Comparison of ENCODE assay signal across 16 mouse cellular contexts in the genomic region with DNA sequence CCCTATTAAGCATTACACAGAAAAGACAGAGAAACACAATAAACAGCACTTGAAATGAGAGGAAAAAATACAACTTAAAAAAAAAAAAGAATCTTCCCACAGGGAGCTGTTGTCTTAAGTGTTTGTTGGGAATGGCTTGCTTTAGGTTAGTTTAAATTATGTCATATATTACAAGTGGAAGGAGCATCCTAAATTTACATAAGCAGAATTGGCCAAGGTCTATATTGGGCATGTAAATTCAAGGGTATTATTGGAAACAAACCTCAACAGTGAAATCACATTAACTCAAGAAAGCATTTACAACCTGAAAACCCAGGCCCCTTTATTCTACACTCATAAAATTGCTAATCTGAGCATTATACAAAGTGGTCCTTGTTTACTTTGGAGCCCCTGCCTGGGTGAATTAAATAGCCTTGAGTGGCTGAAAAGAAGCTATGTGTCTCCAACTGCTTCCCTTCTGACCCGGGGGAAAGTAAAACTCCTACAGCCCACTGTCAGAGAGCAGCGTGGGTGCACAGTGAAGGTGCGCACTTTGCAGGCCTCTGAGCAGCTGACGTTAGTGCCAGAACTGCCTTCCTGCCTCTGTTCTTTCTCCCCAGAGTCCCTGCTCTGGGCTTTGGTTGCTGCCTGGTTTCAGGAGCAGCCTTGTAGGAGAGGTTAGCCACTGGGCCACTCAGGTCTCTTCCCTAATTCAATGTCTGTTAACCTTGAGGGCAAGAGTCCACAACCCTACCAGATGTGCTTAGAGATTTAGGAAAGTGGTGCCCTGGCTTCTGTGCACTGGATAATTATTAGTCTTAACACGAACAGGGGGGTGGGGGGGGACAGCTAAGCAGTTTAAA. TPM values are rescaled to one million over a fixed set of nuclear protein-coding genes. Genes with fewer than 3 reads are reported as not detected.
DNase-seq lines count a peak whose midpoint lies in the region; ATAC-seq lines count a peak whose summit lies in the region.
"Had no signal": no experiment of that assay in that cellular context is flagged by ENCODE, and none has a peak within 500 bp of the region (broad histone marks: within the 10 kb centered on the region; RNA-seq: fewer than 3 reads in every experiment).

No protein-coding gene starts in this region.

- no peak for DNase-seq in frontal cortex, postnatal 25 days (ENCODE audit: low spot score in 2 of 2)
- DNase-seq in layer of hippocampus, adult 8-10 months (ENCODE audit: low spot score in 2 of 2): no peak
- no peak for DNase-seq in layer of hippocampus, postnatal 14 days (ENCODE audit: low spot score in 2 of 2)
- DNase-seq: adrenal gland, adult 8-10 months; cerebellum, adult 2 months; heart, postnatal 4 days; liver, embryonic 13.5 days had no signal

- WGBS in neural tube, embryonic 12.5 days: 31% methylated on average over 5 of the region's 5 CpGs
- 23% methylated on average over 5 of the region's 5 CpGs for whole genome bisulfite sequencing in neural tube, embryonic 15.5 days
- WGBS in kidney, embryonic 15.5 days: 32% methylated on average over 5 of the region's 5 CpGs
- WGBS in neural tube, embryonic 13.5 days: 16% methylated on average over 5 of the region's 5 CpGs

- H3K27me3 ChIP-seq in neural tube, embryonic 12.5 days (replicated peaks): no peaks in the 10 kb centered on the region
- H3K27me3 ChIP-seq in neural tube, embryonic 15.5 days (replicated peaks): no peaks in the 10 kb centered on the region
- H3K27me3 ChIP-seq in kidney, embryonic 15.5 days: no peaks in the 10 kb centered on the region
- peaks cover 8% of the 10 kb centered on the region for H3K27me3 ChIP-seq in neural tube, embryonic 13.5 days
- H3K27me3 ChIP-seq: liver, embryonic 13.5 days; lung, embryonic 15.5 days had no signal

- ATAC-seq in frontal cortex, adult (ENCODE audit: low TSS enrichment): 0 out of 2 replicates have a peak, but pooled peaks have one; percentile 6
- ATAC-seq in neural tube, embryonic 12.5 days (ENCODE audit: low FRiP score, low read depth): peak; percentile 58; the same call in 1 of the 2 replicates
- ATAC-seq in neural tube, embryonic 15.5 days (ENCODE audit: low FRiP score): no peak
- ATAC-seq in kidney, embryonic 15.5 days (replicated peaks; ENCODE audit: low FRiP score): 0 out of 2 replicates have a peak, but pooled peaks have one; percentile 40
- peak; percentile 40; the same call in 1 of the 2 replicates for ATAC-seq in neural tube, embryonic 13.5 days (ENCODE audit: low read depth)
- ATAC-seq: hindbrain, embryonic 16.5 days; intestine, postnatal 0 days had no signal

- 0 out of 2 replicates have a peak overlapping the region, but pooled peaks have one; percentile 10 for H3K4me2 ChIP-seq in neural tube, embryonic 12.5 days (replicated peaks)
- no peak overlapping the region for H3K4me2 ChIP-seq in neural tube, embryonic 15.5 days
- H3K4me2 ChIP-seq in kidney, embryonic 15.5 days: no peak overlapping the region
- H3K4me2 ChIP-seq in neural tube, embryonic 13.5 days: no peak overlapping the region
- H3K4me2 ChIP-seq: liver, embryonic 13.5 days; lung, embryonic 15.5 days had no signal

- no peak overlapping the region for H3K9ac ChIP-seq in neural tube, embryonic 12.5 days
- no peak overlapping the region for H3K9ac ChIP-seq in neural tube, embryonic 15.5 days (replicated peaks)
- H3K9ac ChIP-seq in kidney, embryonic 15.5 days: no peak overlapping the region
- no peak overlapping the region for H3K9ac ChIP-seq in neural tube, embryonic 13.5 days
- H3K9ac ChIP-seq: liver, embryonic 13.5 days; lung, embryonic 15.5 days had no signal

- peaks cover 13% of the 10 kb centered on the region for H3K4me1 ChIP-seq in neural tube, embryonic 12.5 days
- H3K4me1 ChIP-seq in neural tube, embryonic 15.5 days: peaks cover 10% of the 10 kb centered on the region
- H3K4me1 ChIP-seq in kidney, embryonic 15.5 days: peaks cover 10% of the 10 kb centered on the region
- H3K4me1 ChIP-seq in neural tube, embryonic 13.5 days (replicated peaks): peaks cover 25% of the 10 kb centered on the region
- H3K4me1 ChIP-seq: lung, embryonic 15.5 days had no signal

- no peak overlapping the region for H3K27ac ChIP-seq in neural tube, embryonic 12.5 days
- no peak overlapping the region for H3K27ac ChIP-seq in neural tube, embryonic 15.5 days (replicated peaks)
- H3K27ac ChIP-seq in kidney, embryonic 15.5 days: no peak overlapping the region
- H3K27ac ChIP-seq in neural tube, embryonic 13.5 days (replicated peaks): no peak overlapping the region
- H3K27ac ChIP-seq: liver, embryonic 13.5 days; lung, embryonic 15.5 days had no signal

- no peaks in the 10 kb centered on the region for H3K36me3 ChIP-seq in neural tube, embryonic 12.5 days
- no peaks in the 10 kb centered on the region for H3K36me3 ChIP-seq in neural tube, embryonic 15.5 days
- no peaks in the 10 kb centered on the region for H3K36me3 ChIP-seq in kidney, embryonic 15.5 days
- H3K36me3 ChIP-seq in neural tube, embryonic 13.5 days: no peaks in the 10 kb centered on the region
- H3K36me3 ChIP-seq: lung, embryonic 15.5 days had no signal

- no peaks in the 10 kb centered on the region for H3K9me3 ChIP-seq in neural tube, embryonic 12.5 days
- no peaks in the 10 kb centered on the region for H3K9me3 ChIP-seq in neural tube, embryonic 15.5 days (replicated peaks)
- no peaks in the 10 kb centered on the region for H3K9me3 ChIP-seq in kidney, embryonic 15.5 days (replicated peaks)
- H3K9me3 ChIP-seq in neural tube, embryonic 13.5 days: no peaks in the 10 kb centered on the region
- H3K9me3 ChIP-seq: liver, embryonic 13.5 days; lung, embryonic 15.5 days had no signal

- H3K4me3 ChIP-seq in neural tube, embryonic 12.5 days: no peak overlapping the region
- H3K4me3 ChIP-seq in neural tube, embryonic 15.5 days (replicated peaks): no peak overlapping the region
- H3K4me3 ChIP-seq in kidney, embryonic 15.5 days (replicated peaks): no peak overlapping the region
- H3K4me3 ChIP-seq in neural tube, embryonic 13.5 days: no peak overlapping the region
- H3K4me3 ChIP-seq: liver, embryonic 13.5 days; lung, embryonic 15.5 days had no signal

RNA-seq across cellular contexts. Expression of a gene that starts 47.2 kb away (rescaled TPM):
- 177 and 179 TPM in 2 replicates for polyA plus RNA-seq in neural tube, embryonic 12.5 days (2016; fragmentation: Nextera tagmentation; extraction: Ambion mirVana)
- polyA plus RNA-seq in neural tube, embryonic 15.5 days (2015; fragmentation: Nextera tagmentation; extraction: Ambion mirVana): 67.5 and 74.8 TPM in 2 replicates
- 117 and 118 TPM in 2 replicates for polyA plus RNA-seq in kidney, embryonic 15.5 days (2015; fragmentation: Nextera tagmentation; extraction: Ambion mirVana)
- 135 and 145 TPM in 2 replicates for polyA plus RNA-seq in neural tube, embryonic 13.5 days (2015; fragmentation: Nextera tagmentation; extraction: Ambion mirVana)
- 1 to 10 TPM; 4.7 to 7.3 (median 5.7) TPM for total RNA-seq in layer of hippocampus, adult 8-10 months (2022)
- 1 to 10 TPM; 5.1 to 9.5 TPM for total RNA-seq in layer of hippocampus, postnatal 14 days (2021)
- total RNA-seq: neutrophil, adult 5-6 weeks had no signal
